Mouse (Mus musculus): ENCODE results near the gene Ptprcap. TPM values are rescaled to one million over a fixed set of nuclear protein-coding genes. Genes with fewer than 3 reads are reported as not detected.

Ptprcap gene
- total RNA-seq (2012; rRNA removed) (75.7 and 80.3 TPM in 2 replicates), polyA plus RNA-seq (2012; ENCODE audit: insufficient read depth in 1 of 2, insufficient read length in 2 of 2, low read depth in 1 of 2, low replicate concordance in 2 of 2, missing spikeins in 1 of 2) (10 to 100 TPM in 1 of 2 experiments, not detected in 1; 67.9 TPM)

DNA sequence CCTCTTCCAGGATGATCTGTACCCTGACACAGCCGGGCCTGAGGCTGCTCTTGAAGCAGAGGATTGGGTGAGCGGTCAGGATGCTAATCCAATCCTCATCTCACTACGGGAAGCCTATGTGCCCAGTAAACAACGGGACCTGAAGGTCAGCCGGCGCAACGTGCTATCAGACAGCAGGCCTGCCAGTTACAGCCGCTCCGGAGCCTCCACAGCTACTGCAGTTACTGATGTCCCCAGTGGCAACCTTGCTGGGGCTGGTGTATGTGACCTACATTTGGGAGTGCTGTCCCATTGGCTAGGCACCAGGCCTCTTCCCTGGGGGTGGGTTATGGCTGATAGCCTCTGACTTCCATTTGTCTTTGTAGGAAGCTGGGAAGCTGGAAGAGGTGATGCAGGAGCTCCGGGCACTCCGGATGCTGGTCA, at the start of gene Ptprcap:
TSS of gene Ptprcap (plus strand) at position 373 of the 423 bp plus-strand sequence.
- H3K9me3 ChIP-seq (replicated peaks; ENCODE audit: insufficient read depth, low read length): no peaks in the 10 kb centered on the region
- peak within 1 kb of the TSS; percentile 43 for H3K27ac ChIP-seq (ENCODE audit: control insufficient read depth, low read depth, low read length)
- DNase-seq (ENCODE audit: low read depth, low spot score): no peak
- H3K4me1 ChIP-seq (ENCODE audit: control insufficient read depth in 1 of 2, insufficient read depth in 2 of 2, low read length in 2 of 2): peaks cover 4 to 16% of the 10 kb centered on the region in 2 experiments; a peak in 3 of 4 replicates
- H3K79me2 ChIP-seq (ENCODE audit: control insufficient read depth, insufficient read depth, low read length, poor library complexity): peaks cover 15% of the 10 kb centered on the region
- H3K9ac ChIP-seq (ENCODE audit: control insufficient read depth, low read depth, low read length, poor library complexity, severe bottlenecking): no peak within 1 kb of the TSS
- H3K27me3 ChIP-seq (ENCODE audit: control insufficient read depth in 1 of 2, insufficient read depth in 2 of 2, low read length in 2 of 2): no peaks in the 10 kb centered on the region
- H3K4me3 ChIP-seq (ENCODE audit: control insufficient read depth in 1 of 2, insufficient read depth in 1 of 2, low read depth in 2 of 2, low read length in 2 of 2): peak within 1 kb of the TSS in 1 of 2 experiments; percentile 47; a peak in 1 of 4 replicates
- no peak for TF ChIP-seq MYB (IDR thresholded peaks at IDR 0.05; ENCODE audit: low read depth, low read length)
- H3K36me3 ChIP-seq (ENCODE audit: control insufficient read depth in 1 of 2, insufficient read depth in 2 of 2, low read length in 2 of 2): peaks cover 1 to 2% of the 10 kb centered on the region in 2 experiments; a peak in 2 of 4 replicates

DNA sequence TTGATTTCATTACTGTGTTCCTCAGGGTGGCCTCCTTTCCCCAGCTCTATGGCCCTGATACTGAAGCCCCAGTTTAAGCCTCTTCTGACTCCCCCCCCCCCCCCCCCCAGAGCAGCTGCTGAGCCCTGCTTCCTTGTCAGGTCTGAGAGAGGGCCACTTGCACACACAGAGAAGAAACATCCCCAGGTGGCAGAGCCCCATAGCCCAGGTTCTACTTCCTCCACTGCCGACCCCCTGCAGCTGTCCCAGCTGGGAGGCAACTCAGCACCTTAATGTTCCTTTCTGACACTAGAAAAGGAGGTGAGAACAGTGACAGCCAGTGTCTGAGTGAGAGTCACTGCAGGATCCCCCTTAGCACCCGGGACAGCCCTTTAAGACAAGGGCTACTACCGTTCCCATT, 49.6 kb upstream of the Ptprcap start:
- no peak for DNase-seq (ENCODE audit: low read depth, low spot score)
- Histone ChIP-seq H3K79me2 (ENCODE audit: control insufficient read depth, insufficient read depth, low read length, poor library complexity) (peaks cover 6% of the 10 kb centered on the region), H3K27me3 (ENCODE audit: control insufficient read depth in 1 of 2, insufficient read depth in 2 of 2, low read length in 2 of 2) (no peaks in the 10 kb centered on the region), H3K4me3 (ENCODE audit: control insufficient read depth in 1 of 2, insufficient read depth in 1 of 2, low read depth in 2 of 2, low read length in 2 of 2) (no peak overlapping the region), H3K27ac (ENCODE audit: control insufficient read depth, low read depth, low read length) (no peak overlapping the region), H3K4me1 (ENCODE audit: control insufficient read depth in 1 of 2, insufficient read depth in 2 of 2, low read length in 2 of 2) (peaks cover 0 to 10% of the 10 kb centered on the region in 2 experiments; a peak in 1 of 4 replicates), H3K9ac (ENCODE audit: control insufficient read depth, low read depth, low read length, poor library complexity, severe bottlenecking) (no peak overlapping the region), H3K9me3 (replicated peaks; ENCODE audit: insufficient read depth, low read length) (no peaks in the 10 kb centered on the region), H3K36me3 (ENCODE audit: control insufficient read depth in 1 of 2, insufficient read depth in 2 of 2, low read length in 2 of 2) (peaks cover 0 to 2% of the 10 kb centered on the region in 2 experiments; a peak in 1 of 4 replicates)
- TF ChIP-seq MAZ (IDR thresholded peaks at IDR 0.05; ENCODE audit: low read depth, low read length) (no peak), CHD2 (IDR thresholded peaks at IDR 0.05; ENCODE audit: low read length) (no peak), POLR2AphosphoS5 (IDR thresholded peaks at IDR 0.05; ENCODE audit: borderline replicate concordance, low read depth, low read length) (no peak), TBP (IDR thresholded peaks at IDR 0.05; ENCODE audit: low read depth, low read length) (no peak), ZNF384 (IDR thresholded peaks at IDR 0.05; ENCODE audit: low read depth, low read length) (no peak)

DNA sequence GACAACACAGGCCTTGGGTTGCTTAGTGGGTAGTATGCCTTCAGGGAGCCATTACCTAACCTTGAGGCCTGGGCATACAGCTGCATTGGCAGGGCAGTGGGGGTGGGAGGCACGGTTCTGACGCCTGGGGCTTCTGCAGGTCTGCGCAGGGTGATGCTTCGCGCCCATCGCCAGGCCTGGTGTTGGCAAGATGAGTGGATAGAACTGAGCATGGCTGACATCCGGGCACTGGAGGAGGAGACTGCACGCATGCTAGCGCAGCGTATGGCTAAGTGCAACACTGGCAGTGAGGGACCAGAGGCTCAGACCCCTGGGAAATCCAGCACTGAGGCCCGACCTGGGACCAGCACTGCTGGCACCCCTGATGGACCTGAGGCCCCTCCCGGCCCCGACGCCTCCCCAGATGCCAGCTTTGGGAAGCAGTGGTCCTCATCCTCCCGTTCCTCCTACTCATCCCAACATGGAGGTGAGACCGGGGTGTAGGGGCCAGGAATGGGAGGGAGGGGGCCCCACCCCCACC, 48.7 kb upstream of the Ptprcap start:
- Histone ChIP-seq H3K79me2 (ENCODE audit: control insufficient read depth, insufficient read depth, low read length, poor library complexity) (peaks cover 6% of the 10 kb centered on the region), H3K9me3 (replicated peaks; ENCODE audit: insufficient read depth, low read length) (no peaks in the 10 kb centered on the region), H3K9ac (ENCODE audit: control insufficient read depth, low read depth, low read length, poor library complexity, severe bottlenecking) (no peak overlapping the region), H3K27me3 (ENCODE audit: control insufficient read depth in 1 of 2, insufficient read depth in 2 of 2, low read length in 2 of 2) (no peaks in the 10 kb centered on the region), H3K4me1 (ENCODE audit: control insufficient read depth in 1 of 2, insufficient read depth in 2 of 2, low read length in 2 of 2) (peaks cover 0 to 6% of the 10 kb centered on the region in 2 experiments; a peak in 1 of 4 replicates), H3K36me3 (ENCODE audit: control insufficient read depth in 1 of 2, insufficient read depth in 2 of 2, low read length in 2 of 2) (no peaks in the 10 kb centered on the region), H3K27ac (ENCODE audit: control insufficient read depth, low read depth, low read length) (no peak overlapping the region), H3K4me3 (ENCODE audit: control insufficient read depth in 1 of 2, insufficient read depth in 1 of 2, low read depth in 2 of 2, low read length in 2 of 2) (no peak overlapping the region)
- DNase-seq (ENCODE audit: low read depth, low spot score): no peak
- TF ChIP-seq MYB (IDR thresholded peaks at IDR 0.05; ENCODE audit: low read depth, low read length): no peak
- no peak for TF ChIP-seq CTCF (IDR thresholded peaks at IDR 0.05 in 2 of 3, conservative IDR thresholded peaks at IDR 0.05 in 1 of 3; ENCODE audit: control insufficient read depth in 1 of 3, insufficient read depth in 1 of 3, low read depth in 2 of 3, low read length in 3 of 3, poor library complexity in 1 of 3, severe bottlenecking in 1 of 3)
- TF ChIP-seq MAZ (IDR thresholded peaks at IDR 0.05; ENCODE audit: low read depth, low read length): no peak
- no peak for TF ChIP-seq MXI1 (IDR thresholded peaks at IDR 0.05; ENCODE audit: low read depth, low read length)
- no peak for TF ChIP-seq POLR2A (IDR thresholded peaks at IDR 0.05; ENCODE audit: control insufficient read depth in 1 of 2, insufficient read depth in 1 of 2, low read depth in 1 of 2, low read length in 2 of 2, poor library complexity in 1 of 2)
- TF ChIP-seq SMC3 (IDR thresholded peaks at IDR 0.05; ENCODE audit: low read depth, low read length): no peak
- no peak for TF ChIP-seq HCFC1 (IDR thresholded peaks at IDR 0.05; ENCODE audit: low read depth, low read length)
- TF ChIP-seq NRF1 (IDR thresholded peaks at IDR 0.05; ENCODE audit: insufficient read depth, low read depth, low read length, poor library complexity, severe bottlenecking): no peak
- no peak for TF ChIP-seq USF2 (IDR thresholded peaks at IDR 0.05; ENCODE audit: borderline replicate concordance in 1 of 2, insufficient read depth in 1 of 2, low read depth in 1 of 2, low read length in 2 of 2)
- TF ChIP-seq TAL1 (IDR thresholded peaks at IDR 0.05; ENCODE audit: low read length): no peak
- TF ChIP-seq NELFE (IDR thresholded peaks at IDR 0.05; ENCODE audit: low read depth, low read length): no peak
- TF ChIP-seq CHD1 (IDR thresholded peaks at IDR 0.05; ENCODE audit: low read depth, low read length): no peak

Data from MEL (cell line).